Mouse (Mus musculus) mesoderm, embryonic 11.5 days (tissue): ENCODE measurements at regions not wholly inside any gene's neighbourhood (a gene's known extent, or its start where the extent isn't known, plus 50 kb on each side); places are given as distances from the start of the nearest gene placed in this dataset.

ENCODE experiments used
- DNase-seq: peaks from one replicate; pipeline ENCODE4 v3.0.0-alpha.2; 2012; ENCODE audit warnings: low read depth, low spot score

- DNase-seq = peak; percentile 71
These were observed 168.6 kb downstream of the Gadd45g start for GRCm38 (mm10) chr13:52015066-52015465.

- peak; percentile 75 for DNase-seq
These were observed 169.0 kb downstream of the Gadd45g start for GRCm38 (mm10) chr13:52015496-52015895.

- no peak for DNase-seq
These were observed 171.2 kb downstream of the Gadd45g start for GRCm38 (mm10) chr13:52017598-52018190.

GRCm38 (mm10) chr13:52019647-52020046 lies 173.2 kb downstream of the Gadd45g start:
- no peak for DNase-seq

GRCm38 (mm10) chr13:52021150-52021549 lies 174.7 kb downstream of the Gadd45g start:
- DNase-seq = peak; percentile 25

- DNase-seq = no peak
These were observed 175.3 kb downstream of the Gadd45g start for GRCm38 (mm10) chr13:52021828-52022227.

GRCm38 (mm10) chr13:52022529-52022928 lies 176.1 kb downstream of the Gadd45g start:
- DNase-seq = no peak

- DNase-seq = no peak
These were observed 177.9 kb downstream of the Gadd45g start for GRCm38 (mm10) chr13:52024349-52024748.

- peak; percentile 81 for DNase-seq
These were observed 178.5 kb downstream of the Gadd45g start for GRCm38 (mm10) chr13:52024832-52025481.

GRCm38 (mm10) chr13:52025482-52025848 lies 179.0 kb downstream of the Gadd45g start:
- no peak for DNase-seq

GRCm38 (mm10) chr13:52026291-52026690 lies 179.8 kb downstream of the Gadd45g start:
- DNase-seq = no peak

GRCm38 (mm10) chr13:52029868-52030422 lies 183.5 kb downstream of the Gadd45g start:
- DNase-seq = no peak

- no peak for DNase-seq
These were observed 185.0 kb downstream of the Gadd45g start for GRCm38 (mm10) chr13:52031465-52031864.

- no peak for DNase-seq
These were observed 189.3 kb downstream of the Gadd45g start for GRCm38 (mm10) chr13:52035731-52036130.

- DNase-seq = no peak
These were observed 189.9 kb downstream of the Gadd45g start for GRCm38 (mm10) chr13:52036351-52036750.

- no peak for DNase-seq
These were observed 190.7 kb downstream of the Gadd45g start for GRCm38 (mm10) chr13:52037218-52037617.

GRCm38 (mm10) chr13:52041467-52042421 lies 195.3 kb downstream of the Gadd45g start:
- no peak for DNase-seq

- DNase-seq = no peak
These were observed 196.4 kb downstream of the Gadd45g start for GRCm38 (mm10) chr13:52042867-52043266.

- DNase-seq = no peak
These were observed 197.4 kb downstream of the Gadd45g start for GRCm38 (mm10) chr13:52043916-52044315.

- DNase-seq = no peak
These were observed 198.9 kb downstream of the Gadd45g start for GRCm38 (mm10) chr13:52045349-52045748.

GRCm38 (mm10) chr13:52046020-52046419 lies 199.5 kb downstream of the Gadd45g start:
- no peak for DNase-seq

- no peak for DNase-seq
These were observed 200.2 kb downstream of the Gadd45g start for GRCm38 (mm10) chr13:52046700-52047099.
